Mouse (Mus musculus) myocyte (in vitro differentiated cells): ENCODE measurements around the gene Gm49405.

Experiments used
- E2F4 ChIP-seq: IDR thresholded peaks from one replicate; pipeline ENCODE4 v1.6.1; 2011; ENCODE audit warnings: mild to moderate bottlenecking, control low read depth, moderate library complexity; ENCODE audit not compliant: insufficient read depth
- POLR2A ChIP-seq: IDR thresholded peaks from one replicate; pipeline ENCODE4 v1.6.1; 2011; ENCODE audit warnings: low read depth, mild to moderate bottlenecking, control low read depth, moderate library complexity; ENCODE audit not compliant: insufficient read length

DNA sequence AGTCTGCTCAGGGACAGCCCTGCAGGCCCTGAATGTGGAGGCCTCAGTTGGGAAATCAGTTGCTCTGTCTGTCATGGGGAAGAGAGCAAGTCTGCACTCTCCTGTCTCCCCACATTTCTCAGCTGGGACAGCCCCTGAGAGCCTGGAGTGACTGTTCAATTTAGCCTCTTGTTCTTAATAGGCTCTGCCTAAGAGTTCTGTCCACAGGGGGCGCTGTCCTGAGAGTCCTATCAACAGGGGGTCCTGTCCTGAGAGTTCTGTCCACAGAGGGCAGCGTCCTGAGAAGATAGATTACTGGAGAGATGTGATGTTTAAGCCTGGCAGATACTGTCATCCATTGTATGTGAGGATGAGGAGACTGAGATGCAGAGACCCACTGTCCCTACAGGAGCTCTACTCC, 38.0 kb upstream of the Gm49405 start:
- TF ChIP-seq POLR2A (no peak), E2F4 (no peak)
